Mouse (Mus musculus): ENCODE measurements at regions not wholly inside any gene's neighbourhood (a gene's known extent, or its start where the extent isn't known, plus 50 kb on each side); places are given as distances from the start of the nearest gene placed in this dataset.

GRCm38 (mm10) chr4:48889074-48889592, 169.9 kb upstream of the Plppr1 start:
- DNase-seq: no peak

- DNase-seq: no peak
These were observed 154.5 kb upstream of the Plppr1 start for GRCm38 (mm10) chr4:48904551-48904950.

DNA sequence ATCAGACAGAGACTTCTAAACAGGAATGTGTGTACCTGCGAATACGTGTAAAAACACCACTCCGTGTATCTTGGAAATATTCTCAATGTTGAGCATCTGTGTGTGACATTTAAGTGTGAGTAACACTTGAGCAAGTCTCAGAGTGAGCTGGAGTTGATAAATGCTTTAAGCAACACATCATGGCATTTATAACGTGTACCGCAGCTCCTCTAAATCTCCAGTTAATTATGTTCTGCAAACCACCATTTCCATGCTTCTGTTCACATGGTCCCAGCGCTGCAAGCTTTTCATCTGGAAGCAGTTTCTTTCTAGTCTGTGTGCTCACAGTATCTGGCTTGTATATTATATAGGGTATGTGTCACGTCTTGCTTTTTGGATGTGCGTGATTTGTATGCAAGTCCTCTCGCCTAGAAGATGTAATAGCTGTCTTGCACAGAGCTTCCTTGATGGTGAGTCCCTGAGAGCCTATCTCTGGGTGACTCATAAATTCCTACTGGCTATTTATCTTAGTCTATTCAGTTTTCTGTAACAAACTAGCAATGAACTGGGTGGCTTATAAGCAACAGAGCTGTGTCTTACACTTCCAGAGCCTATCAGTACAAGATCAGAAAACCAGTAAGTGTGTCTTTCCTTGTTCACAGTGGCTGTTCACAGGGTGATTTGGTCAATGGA, 153.7 kb upstream of the Plppr1 start:
- DNase-seq: no peak

DNA sequence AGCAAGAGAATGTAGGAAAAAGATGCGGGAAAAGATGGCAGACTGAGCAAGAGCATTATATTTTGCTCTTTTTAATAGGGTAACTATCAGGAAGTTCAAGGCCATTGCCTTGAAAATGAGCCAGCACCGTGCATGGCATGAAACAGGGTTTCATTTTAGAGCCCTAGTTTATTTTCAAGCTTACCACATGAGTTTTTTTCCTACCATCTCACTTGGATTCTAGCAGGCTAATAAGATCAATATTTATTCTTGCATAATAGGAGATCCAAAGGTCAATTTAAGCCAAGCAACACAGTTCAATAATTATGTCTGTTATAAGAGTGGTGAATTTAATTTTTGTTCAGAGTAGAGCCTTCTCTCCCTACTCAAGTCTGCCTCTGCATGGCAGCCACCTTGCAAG, 149.9 kb upstream of the Plppr1 start:
- DNase-seq: no peak

GRCm38 (mm10) chr4:48913301-48913700, 145.8 kb upstream of the Plppr1 start:
- DNase-seq: no peak

- no peak for DNase-seq
These were observed 134.3 kb upstream of the Plppr1 start for GRCm38 (mm10) chr4:48924576-48925459.

- no peak for DNase-seq
These were observed 120.7 kb upstream of the Plppr1 start for GRCm38 (mm10) chr4:48938420-48938819.

GRCm38 (mm10) chr4:48938892-48939291, 120.2 kb upstream of the Plppr1 start:
- no peak for DNase-seq

DNA sequence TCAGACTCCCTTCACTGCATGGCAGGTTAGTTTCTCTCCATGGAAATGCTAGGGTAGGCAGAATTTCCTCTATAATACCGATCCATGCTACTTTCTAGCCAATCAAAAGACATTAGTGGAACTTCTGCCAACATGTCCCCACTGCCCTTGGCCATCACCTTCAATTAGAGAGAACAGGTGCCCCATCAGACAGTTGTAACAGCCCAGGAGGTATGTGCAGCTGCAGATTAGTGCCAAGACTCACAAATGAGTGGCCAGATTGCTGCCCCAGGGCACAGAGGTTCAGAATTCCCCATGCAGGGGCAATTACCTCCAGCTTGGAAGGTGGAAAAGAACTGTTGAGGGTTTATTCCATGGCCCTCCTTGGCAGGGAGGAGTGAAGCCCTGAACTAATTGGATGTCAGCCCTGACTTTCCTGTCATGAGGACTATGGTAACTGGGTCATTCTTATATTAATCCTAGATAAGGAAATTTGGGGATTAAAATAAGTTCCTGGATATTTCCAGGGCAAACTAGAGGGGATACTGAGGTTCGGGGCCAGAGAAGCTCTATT, 113.7 kb upstream of the Plppr1 start:
- no peak for DNase-seq

DNA sequence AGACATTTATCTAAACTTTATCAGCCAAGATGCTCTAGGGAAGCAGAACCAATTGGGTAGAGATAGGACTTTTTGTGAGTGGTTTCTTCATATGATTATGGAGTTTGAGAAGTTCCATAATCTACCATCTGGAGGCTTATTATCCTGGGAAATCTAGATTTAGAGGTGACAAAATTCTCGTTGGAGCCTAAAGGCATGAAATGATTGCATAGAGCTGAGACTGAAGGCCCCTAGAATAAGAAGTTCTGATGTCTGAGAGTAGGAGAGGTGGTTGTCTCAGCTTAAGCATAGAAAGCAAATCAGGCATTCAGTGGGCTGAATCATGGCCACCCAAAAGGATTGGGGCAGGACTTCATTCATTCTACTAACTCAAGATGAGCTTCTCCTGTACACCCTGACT, 106.1 kb upstream of the Plppr1 start:
- no peak for DNase-seq

DNA sequence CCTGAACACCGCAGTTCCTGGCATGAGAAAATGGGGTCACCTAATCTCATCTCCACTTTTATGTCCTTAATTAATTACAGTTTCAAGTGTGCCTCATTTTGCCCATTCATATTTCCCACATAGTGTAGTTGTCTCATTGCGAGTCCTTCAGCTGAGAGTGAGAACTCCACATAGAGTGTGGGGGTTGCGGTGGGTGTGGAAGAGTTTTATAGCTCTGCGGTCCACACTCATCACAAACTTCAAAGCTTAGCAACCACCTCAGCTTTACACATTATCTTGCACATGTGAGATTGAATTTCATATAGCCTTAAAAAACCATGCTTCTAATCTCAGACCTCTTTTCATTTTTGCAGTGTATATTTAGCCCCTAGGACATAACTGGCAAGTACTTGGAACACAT, 83.3 kb upstream of the Plppr1 start:
- no peak for DNase-seq

GRCm38 (mm10) chr4:48992021-48992420, 67.1 kb upstream of the Plppr1 start:
- no peak for DNase-seq
